Mouse (Mus musculus): ENCODE results near the gene Snrnp25. TPM values are rescaled to one million over a fixed set of nuclear protein-coding genes. Genes with fewer than 3 reads are reported as not detected.

The Snrnp25 gene
- polyA plus RNA-seq, 1 experiment, result 71.3 TPM

DNA sequence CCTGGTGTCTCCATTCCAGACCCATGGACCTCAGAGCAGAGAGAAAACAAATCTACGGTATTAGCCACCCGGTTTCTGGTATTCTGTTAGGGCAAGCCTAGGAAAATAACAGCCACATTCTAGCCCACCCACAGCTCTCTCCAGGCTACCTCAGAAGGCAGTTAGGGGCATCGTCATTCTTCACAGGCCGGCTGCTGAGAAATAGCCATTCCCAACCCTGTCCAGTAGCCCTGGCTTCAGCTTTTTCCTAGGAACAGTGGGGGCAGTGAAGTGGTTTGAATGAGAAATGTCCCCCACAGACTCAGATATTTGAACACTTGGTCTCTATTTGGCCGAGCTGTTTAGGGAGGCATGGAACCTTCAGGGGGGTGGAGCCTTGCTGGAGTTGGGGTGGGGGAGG lies 15.8 kb upstream of the Snrnp25 start:
- H3K4me1 ChIP-seq (ENCODE audit: control insufficient read depth, insufficient read depth, low read length), result no peaks in the 10 kb centered on the region
- H3K4me3 ChIP-seq (replicated peaks; ENCODE audit: control insufficient read depth, low read depth, low read length), result no peak overlapping the region
- H3K27ac ChIP-seq (ENCODE audit: control insufficient read depth, insufficient read depth, low read depth, low read length, poor library complexity), result no peak overlapping the region
- 89% methylated on average over 5 of the region's 5 CpGs for WGBS
- TF ChIP-seq CTCF (IDR thresholded peaks at IDR 0.05; ENCODE audit: control insufficient read depth, insufficient read depth, low read length), result no peak
- no peak for TF ChIP-seq POLR2A (IDR thresholded peaks at IDR 0.05; ENCODE audit: borderline replicate concordance, control insufficient read depth, low read depth, low read length)

DNA sequence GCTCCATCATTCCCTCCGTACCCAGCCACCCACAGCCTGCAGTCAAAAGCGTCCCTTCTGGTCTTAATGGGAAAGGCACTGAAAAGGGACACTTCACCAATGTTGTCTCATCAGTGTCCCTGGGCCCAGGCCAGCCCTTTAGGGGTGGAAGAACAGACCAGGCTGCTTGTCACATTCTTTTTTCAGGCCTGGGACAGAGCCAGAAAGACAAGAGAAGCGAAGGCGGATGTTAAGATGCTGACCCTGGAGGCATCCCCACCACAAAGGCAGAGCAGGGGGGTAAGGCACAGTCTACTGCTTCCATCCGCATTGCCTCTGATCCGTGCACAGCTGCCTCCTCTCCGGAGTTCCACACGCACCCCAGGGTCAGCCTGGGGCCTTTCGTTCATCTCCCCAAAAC lies 15.1 kb upstream of the Snrnp25 start:
- Histone ChIP-seq H3K4me3 (replicated peaks; ENCODE audit: control insufficient read depth, low read depth, low read length) (no peak overlapping the region), H3K27ac (ENCODE audit: control insufficient read depth, insufficient read depth, low read depth, low read length, poor library complexity) (no peak overlapping the region), H3K4me1 (ENCODE audit: control insufficient read depth, insufficient read depth, low read length) (no peaks in the 10 kb centered on the region)
- TF ChIP-seq POLR2A (IDR thresholded peaks at IDR 0.05; ENCODE audit: borderline replicate concordance, control insufficient read depth, low read depth, low read length) (no peak), CTCF (IDR thresholded peaks at IDR 0.05; ENCODE audit: control insufficient read depth, insufficient read depth, low read length) (no peak)
- 85% methylated on average over 9 of the region's 9 CpGs for WGBS

DNA sequence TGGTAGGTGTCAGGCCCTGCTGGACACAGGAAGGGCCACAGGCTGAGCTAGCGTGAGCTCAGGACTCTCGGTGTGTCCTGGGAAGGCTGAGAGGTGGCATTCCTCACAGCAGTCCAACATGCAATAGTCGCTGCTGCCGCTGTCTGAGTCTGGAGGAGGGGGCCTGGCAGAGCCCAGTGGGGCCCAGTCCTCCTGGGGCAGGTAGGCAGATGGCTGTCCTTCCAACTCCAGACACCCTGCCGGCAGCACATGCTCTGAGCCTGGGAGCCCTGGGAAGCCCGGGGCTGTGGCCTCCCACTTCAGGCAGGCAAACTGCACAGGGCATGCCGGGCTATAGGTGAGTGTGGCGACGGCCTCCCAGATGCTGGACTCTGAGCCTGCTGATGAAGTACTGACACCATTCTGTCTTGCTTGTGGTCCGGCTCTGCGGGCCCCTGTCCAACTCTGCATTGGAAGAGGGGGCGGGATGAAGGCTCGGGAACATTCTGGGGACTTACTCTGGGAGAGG lies 14.6 kb upstream of the Snrnp25 start:
- no peak overlapping the region for H3K4me3 ChIP-seq (replicated peaks; ENCODE audit: control insufficient read depth, low read depth, low read length)
- TF ChIP-seq CTCF (IDR thresholded peaks at IDR 0.05; ENCODE audit: control insufficient read depth, insufficient read depth, low read length) (no peak), POLR2A (IDR thresholded peaks at IDR 0.05; ENCODE audit: borderline replicate concordance, control insufficient read depth, low read depth, low read length) (no peak)
- WGBS, result 85% methylated on average over 13 of the region's 13 CpGs
- H3K27ac ChIP-seq (ENCODE audit: control insufficient read depth, insufficient read depth, low read depth, low read length, poor library complexity), result no peak overlapping the region
- H3K4me1 ChIP-seq (ENCODE audit: control insufficient read depth, insufficient read depth, low read length), result no peaks in the 10 kb centered on the region

DNA sequence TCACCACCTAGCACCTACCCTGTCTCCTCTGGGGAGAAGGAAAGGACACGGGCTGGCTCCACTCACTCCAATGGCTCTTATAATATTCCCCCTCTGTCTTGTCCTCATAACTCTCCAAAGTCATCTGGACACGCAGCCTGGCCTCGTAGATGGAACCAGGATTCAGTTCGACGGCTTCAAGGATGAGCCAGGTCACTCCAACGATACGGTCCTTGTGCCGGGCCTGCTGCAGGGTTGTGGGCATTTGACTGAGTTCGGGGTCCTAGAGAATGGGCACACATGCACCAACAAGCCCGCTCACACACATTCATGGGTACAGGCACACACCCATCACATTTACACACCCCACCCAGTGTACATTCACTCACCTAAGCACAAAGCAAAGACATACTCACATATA lies 12.1 kb upstream of the Snrnp25 start:
- 88% methylated on average over 10 of the region's 10 CpGs for WGBS
- Histone ChIP-seq H3K4me3 (replicated peaks; ENCODE audit: control insufficient read depth, low read depth, low read length) (no peak overlapping the region), H3K27ac (ENCODE audit: control insufficient read depth, insufficient read depth, low read depth, low read length, poor library complexity) (no peak overlapping the region), H3K4me1 (ENCODE audit: control insufficient read depth, insufficient read depth, low read length) (no peaks in the 10 kb centered on the region)
- TF ChIP-seq POLR2A (IDR thresholded peaks at IDR 0.05; ENCODE audit: borderline replicate concordance, control insufficient read depth, low read depth, low read length) (no peak), CTCF (IDR thresholded peaks at IDR 0.05; ENCODE audit: control insufficient read depth, insufficient read depth, low read length) (no peak)

DNA sequence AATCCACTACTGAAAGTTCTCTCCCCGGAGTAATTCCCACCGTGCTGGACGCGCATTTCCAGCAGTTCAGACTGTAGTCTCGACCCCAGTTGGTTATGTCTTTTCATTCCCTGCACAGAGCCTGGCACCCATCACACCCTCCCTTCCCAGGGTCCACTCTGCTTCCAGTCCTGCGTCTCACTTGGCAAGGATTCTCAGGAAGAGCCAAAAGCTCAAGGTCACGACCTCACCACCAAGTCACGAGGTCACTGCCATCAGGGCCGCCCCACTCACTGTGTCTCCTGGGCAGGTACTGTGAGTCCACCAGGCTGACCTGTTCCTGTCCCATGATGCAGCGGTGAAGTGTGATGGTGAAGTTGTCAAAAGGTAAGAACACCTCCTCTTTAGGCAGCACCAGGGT lies 11.1 kb upstream of the Snrnp25 start:
- H3K4me1 ChIP-seq (ENCODE audit: control insufficient read depth, insufficient read depth, low read length), result no peaks in the 10 kb centered on the region
- no peak overlapping the region for H3K27ac ChIP-seq (ENCODE audit: control insufficient read depth, insufficient read depth, low read depth, low read length, poor library complexity)
- TF ChIP-seq POLR2A (IDR thresholded peaks at IDR 0.05; ENCODE audit: borderline replicate concordance, control insufficient read depth, low read depth, low read length) (no peak), CTCF (IDR thresholded peaks at IDR 0.05; ENCODE audit: control insufficient read depth, insufficient read depth, low read length) (no peak)
- 74% methylated on average over 10 of the region's 10 CpGs for WGBS
- no peak overlapping the region for H3K4me3 ChIP-seq (replicated peaks; ENCODE audit: control insufficient read depth, low read depth, low read length)

DNA sequence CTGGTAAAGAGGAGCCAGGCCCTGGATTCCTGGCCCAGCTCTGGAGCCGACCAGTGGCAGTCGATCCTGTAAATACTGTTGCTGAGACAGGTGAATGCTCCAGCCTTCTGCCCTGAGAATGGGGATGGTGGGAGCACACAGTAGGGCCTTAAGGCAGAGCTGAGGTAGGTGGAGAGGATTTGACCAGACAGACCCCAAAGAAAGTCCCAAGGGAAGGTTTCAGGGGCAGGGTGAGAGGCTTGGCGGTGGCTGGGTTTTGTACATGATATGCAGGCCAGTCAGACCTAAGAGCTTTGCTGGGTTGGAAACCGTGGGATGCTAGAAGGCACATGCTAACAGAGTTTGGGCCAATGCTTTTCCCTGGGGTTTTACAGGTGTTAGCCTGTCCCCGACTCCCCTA lies 10.6 kb upstream of the Snrnp25 start:
- 81% methylated on average over 5 of the region's 5 CpGs for WGBS
- H3K4me3 ChIP-seq (replicated peaks; ENCODE audit: control insufficient read depth, low read depth, low read length), result no peak overlapping the region
- no peak overlapping the region for H3K27ac ChIP-seq (ENCODE audit: control insufficient read depth, insufficient read depth, low read depth, low read length, poor library complexity)
- no peaks in the 10 kb centered on the region for H3K4me1 ChIP-seq (ENCODE audit: control insufficient read depth, insufficient read depth, low read length)
- TF ChIP-seq POLR2A (IDR thresholded peaks at IDR 0.05; ENCODE audit: borderline replicate concordance, control insufficient read depth, low read depth, low read length), result no peak
- no peak for TF ChIP-seq CTCF (IDR thresholded peaks at IDR 0.05; ENCODE audit: control insufficient read depth, insufficient read depth, low read length)

DNA sequence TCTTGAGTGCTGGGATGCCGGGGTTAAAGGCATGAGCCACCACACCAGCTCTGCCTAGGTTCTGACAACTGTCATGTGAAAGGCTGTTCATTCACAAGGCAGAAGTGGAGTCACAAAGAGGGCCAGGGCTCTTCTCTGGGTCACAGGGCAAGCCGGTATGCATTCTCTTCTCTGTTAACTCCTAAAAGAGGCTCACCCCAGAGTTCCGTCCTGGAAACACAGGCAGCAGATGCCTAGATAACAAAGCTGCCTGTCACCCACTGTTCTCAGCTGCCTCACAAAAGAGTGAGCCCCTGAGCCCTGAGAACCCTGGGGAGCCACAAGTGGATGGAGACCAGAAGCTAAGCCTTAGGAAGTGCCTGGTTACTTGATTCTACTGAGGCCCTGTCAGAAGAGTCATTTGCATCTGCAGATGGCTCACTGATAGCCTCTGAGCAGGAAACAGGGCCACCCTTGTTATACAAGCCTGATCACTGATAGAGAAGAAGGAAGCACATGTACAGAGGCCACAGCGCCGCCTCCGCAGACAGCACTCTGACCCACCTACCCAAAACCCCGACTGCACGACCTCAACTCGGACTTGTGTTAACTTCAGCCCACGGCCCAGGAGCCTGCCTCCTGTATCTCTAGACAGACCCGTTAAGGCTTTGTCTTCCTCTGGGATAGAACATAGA lies 9.2 kb upstream of the Snrnp25 start:
- 15% methylated on average over 11 of the region's 11 CpGs for WGBS
- TF ChIP-seq POLR2A (IDR thresholded peaks at IDR 0.05; ENCODE audit: borderline replicate concordance, control insufficient read depth, low read depth, low read length) (no peak), CTCF (IDR thresholded peaks at IDR 0.05; ENCODE audit: control insufficient read depth, insufficient read depth, low read length) (no peak)
- H3K4me3 ChIP-seq (replicated peaks; ENCODE audit: control insufficient read depth, low read depth, low read length), result no peak overlapping the region
- no peak overlapping the region for H3K27ac ChIP-seq (ENCODE audit: control insufficient read depth, insufficient read depth, low read depth, low read length, poor library complexity)
- H3K4me1 ChIP-seq (ENCODE audit: control insufficient read depth, insufficient read depth, low read length), result no peaks in the 10 kb centered on the region

DNA sequence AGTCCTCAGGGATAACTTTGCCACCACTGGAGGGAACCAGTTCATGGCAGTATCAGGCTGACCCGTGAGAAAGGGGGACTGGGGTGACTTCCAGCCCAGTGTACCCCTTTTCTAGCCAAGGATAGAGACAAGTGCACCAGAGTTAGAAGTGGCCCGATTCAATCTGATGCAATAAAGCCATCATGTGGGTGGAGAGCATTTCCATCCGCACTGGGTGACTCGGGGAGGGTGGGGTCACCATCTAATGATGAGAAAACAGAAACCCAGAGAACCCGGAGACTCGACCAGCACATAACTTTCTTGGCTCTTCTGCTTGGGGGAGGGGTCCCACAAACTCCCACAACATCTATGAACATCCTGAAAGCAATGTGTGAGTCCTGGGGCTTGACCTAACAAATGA lies 8.5 kb upstream of the Snrnp25 start:
- H3K27ac ChIP-seq (ENCODE audit: control insufficient read depth, insufficient read depth, low read depth, low read length, poor library complexity), result no peak overlapping the region
- H3K4me3 ChIP-seq (replicated peaks; ENCODE audit: control insufficient read depth, low read depth, low read length), result no peak overlapping the region
- no peak for TF ChIP-seq CTCF (IDR thresholded peaks at IDR 0.05; ENCODE audit: control insufficient read depth, insufficient read depth, low read length)
- no peaks in the 10 kb centered on the region for H3K4me1 ChIP-seq (ENCODE audit: control insufficient read depth, insufficient read depth, low read length)
- 54% methylated on average over 6 of the region's 6 CpGs for WGBS

DNA sequence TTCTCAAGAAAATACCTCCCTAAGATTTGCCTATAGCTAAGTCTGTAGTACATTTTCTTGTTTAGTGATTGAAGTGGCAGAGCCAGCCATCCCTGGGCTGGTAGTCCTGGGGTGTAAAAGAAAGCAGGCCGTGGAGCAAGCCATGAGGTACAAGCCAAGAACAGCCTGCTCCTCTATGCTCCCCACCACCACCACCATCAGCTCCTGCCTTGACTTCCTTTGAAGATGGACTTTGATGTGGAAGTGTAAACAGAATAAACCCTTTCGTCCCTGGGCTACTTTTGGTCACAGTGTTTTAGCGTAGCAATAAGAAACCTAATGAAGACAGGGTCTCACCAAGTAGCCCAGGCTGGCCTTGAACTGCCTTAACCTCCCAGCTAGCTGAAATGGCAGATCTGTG lies 7.4 kb upstream of the Snrnp25 start:
- WGBS, result 72% methylated on average over 3 of the region's 3 CpGs

More for the DNA sequence above, 7.4 kb upstream of the Snrnp25 start:
- Histone ChIP-seq H3K4me3 (replicated peaks; ENCODE audit: control insufficient read depth, low read depth, low read length) (no peak overlapping the region), H3K27ac (ENCODE audit: control insufficient read depth, insufficient read depth, low read depth, low read length, poor library complexity) (no peak overlapping the region), H3K4me1 (ENCODE audit: control insufficient read depth, insufficient read depth, low read length) (no peaks in the 10 kb centered on the region)
- no peak for TF ChIP-seq POLR2A (IDR thresholded peaks at IDR 0.05; ENCODE audit: borderline replicate concordance, control insufficient read depth, low read depth, low read length)
- TF ChIP-seq CTCF (IDR thresholded peaks at IDR 0.05; ENCODE audit: control insufficient read depth, insufficient read depth, low read length), result no peak

All from bone marrow, adult 2 months (tissue).